Mouse (Mus musculus) thymus, postnatal 14 days (tissue): ENCODE results near the gene Wdr59.

Experiments
- DNase-seq: peaks from one replicate; pipeline ENCODE4 v3.0.0; 2021

Gene Wdr59

GRCm38 (mm10) chr8:111521713-111522429 is at the start of gene Wdr59:
Wdr59 (minus strand) TSS chr8:111522092.
- peak; percentile 99 for DNase-seq

GRCm38 (mm10) chr8:111571661-111572060 is 49.8 kb upstream of the Wdr59 start:
- DNase-seq = no peak

GRCm38 (mm10) chr8:111570432-111570831 is 48.5 kb upstream of the Wdr59 start:
- peak; percentile 72 for DNase-seq

GRCm38 (mm10) chr8:111569926-111570325 is 48.0 kb upstream of the Wdr59 start:
- DNase-seq = no peak

- DNase-seq = peak; percentile 40
These were observed 46.1 kb upstream of the Wdr59 start for GRCm38 (mm10) chr8:111568029-111568428.

GRCm38 (mm10) chr8:111567571-111567970 is 45.7 kb upstream of the Wdr59 start:
- no peak for DNase-seq

GRCm38 (mm10) chr8:111566326-111566725 is 44.4 kb upstream of the Wdr59 start:
- no peak for DNase-seq

- DNase-seq = no peak
These were observed 43.9 kb upstream of the Wdr59 start for GRCm38 (mm10) chr8:111565784-111566191.

- DNase-seq = no peak
These were observed 42.2 kb upstream of the Wdr59 start for GRCm38 (mm10) chr8:111564093-111564492.

- DNase-seq = peak; percentile 82
These were observed 41.8 kb upstream of the Wdr59 start for GRCm38 (mm10) chr8:111563687-111564086.

GRCm38 (mm10) chr8:111563075-111563474 is 41.2 kb upstream of the Wdr59 start:
- no peak for DNase-seq

- no peak for DNase-seq
These were observed 40.4 kb upstream of the Wdr59 start for GRCm38 (mm10) chr8:111562274-111562803.

- DNase-seq = peak; percentile 65
These were observed 39.9 kb upstream of the Wdr59 start for GRCm38 (mm10) chr8:111561824-111562223.

- no peak for DNase-seq
These were observed 29.7 kb upstream of the Wdr59 start for GRCm38 (mm10) chr8:111551511-111552130.

GRCm38 (mm10) chr8:111550002-111550870 is 28.3 kb upstream of the Wdr59 start:
- no peak for DNase-seq

- no peak for DNase-seq
These were observed 26.3 kb upstream of the Wdr59 start for GRCm38 (mm10) chr8:111548201-111548600.

- no peak for DNase-seq
These were observed 25.3 kb upstream of the Wdr59 start for GRCm38 (mm10) chr8:111547144-111547543.

GRCm38 (mm10) chr8:111545406-111546156 is 23.7 kb upstream of the Wdr59 start:
- DNase-seq = no peak

- no peak for DNase-seq
These were observed 22.0 kb upstream of the Wdr59 start for GRCm38 (mm10) chr8:111543712-111544380.

- DNase-seq = peak; percentile 65
These were observed 17.7 kb upstream of the Wdr59 start for GRCm38 (mm10) chr8:111539422-111540076.

GRCm38 (mm10) chr8:111538194-111538593 is 16.3 kb upstream of the Wdr59 start:
- DNase-seq = peak; percentile 41
